Mouse (Mus musculus) spleen, adult 2 months (tissue): ENCODE measurements around the gene Folh1. TPM values are rescaled to one million over a fixed set of nuclear protein-coding genes. Genes with fewer than 3 reads are reported as not detected.
"Not testable (repeated sequence)": the region's sequence is repeated elsewhere in the genome, so short reads cannot be mapped to it uniquely, and the experiment has no call there.

ENCODE experiments used
- DNase-seq, 2 experiments: peaks; one replicate each; pipeline versions ENCODE4 v3.0.0 to v3.0.0-alpha.2; 2012 to 2021; ENCODE audit warnings: low spot score in 2 of 2, low read depth in 1 of 2
- H3K27ac ChIP-seq: fragments of 200-500 bp; 2 replicates; pipeline ENCODE4 v1.5.1; 2012; ENCODE audit warnings: low read length, inconsistent platforms; ENCODE audit not compliant: insufficient read depth
- H3K27me3 ChIP-seq: fragments of 200-500 bp; 2 replicates; pipeline ENCODE4 v1.6.1; 2012; ENCODE audit warnings: mild to moderate bottlenecking, moderate library complexity, low read length, inconsistent platforms; ENCODE audit not compliant: control insufficient read depth, insufficient read depth
- H3K36me3 ChIP-seq: fragments of 200-500 bp; 2 replicates; pipeline ENCODE4 v1.6.1; 2012; ENCODE audit warnings: mild to moderate bottlenecking, low read length, inconsistent platforms; ENCODE audit not compliant: control insufficient read depth, insufficient read depth
- H3K4me1 ChIP-seq: fragments of 200-500 bp; 2 replicates; pipeline ENCODE4 v1.6.1; 2011; ENCODE audit warnings: inconsistent platforms; ENCODE audit not compliant: control insufficient read depth, insufficient read depth, insufficient read length
- H3K4me3 ChIP-seq: fragments of 200-500 bp; 2 replicates; pipeline ENCODE4 v1.5.1; 2011; ENCODE audit warnings: mild to moderate bottlenecking, inconsistent platforms; ENCODE audit not compliant: insufficient read depth, insufficient read length; ENCODE audit errors: extremely low read depth
- CTCF ChIP-seq: fragments of 200-500 bp; IDR thresholded peaks from 2 replicates; pipeline ENCODE4 v1.5.1; 2011; ENCODE audit warnings: mild to moderate bottlenecking, inconsistent platforms; ENCODE audit not compliant: insufficient read depth, insufficient read length, insufficient replicate concordance; ENCODE audit errors: extremely low read depth
- POLR2A ChIP-seq: fragments of 200-500 bp; IDR thresholded peaks from 2 replicates; pipeline ENCODE4 v1.6.1; 2011; ENCODE audit warnings: low read depth, low read length, inconsistent platforms
- WGBS: fragments of 180-500 bp; shearing (Covaris S2); methylation state at CpG from one replicate; pipeline ENCODE4 v1.1.7; 2018; 5-methylcytosine and 5-hydroxymethylcytosine counted together
- polyA plus RNA-seq: library from polyadenylated mRNA; depleted of rRNA; stranded (reverse); fragments of >200 nt; gene quantifications from 2 replicates; pipeline ENCODE4 v1.2.3, GENCODE M21; 2012; rRNA removed

Gene Folh1
- 0.07 and 0.23 TPM in 2 replicates for polyA plus RNA-seq

DNA sequence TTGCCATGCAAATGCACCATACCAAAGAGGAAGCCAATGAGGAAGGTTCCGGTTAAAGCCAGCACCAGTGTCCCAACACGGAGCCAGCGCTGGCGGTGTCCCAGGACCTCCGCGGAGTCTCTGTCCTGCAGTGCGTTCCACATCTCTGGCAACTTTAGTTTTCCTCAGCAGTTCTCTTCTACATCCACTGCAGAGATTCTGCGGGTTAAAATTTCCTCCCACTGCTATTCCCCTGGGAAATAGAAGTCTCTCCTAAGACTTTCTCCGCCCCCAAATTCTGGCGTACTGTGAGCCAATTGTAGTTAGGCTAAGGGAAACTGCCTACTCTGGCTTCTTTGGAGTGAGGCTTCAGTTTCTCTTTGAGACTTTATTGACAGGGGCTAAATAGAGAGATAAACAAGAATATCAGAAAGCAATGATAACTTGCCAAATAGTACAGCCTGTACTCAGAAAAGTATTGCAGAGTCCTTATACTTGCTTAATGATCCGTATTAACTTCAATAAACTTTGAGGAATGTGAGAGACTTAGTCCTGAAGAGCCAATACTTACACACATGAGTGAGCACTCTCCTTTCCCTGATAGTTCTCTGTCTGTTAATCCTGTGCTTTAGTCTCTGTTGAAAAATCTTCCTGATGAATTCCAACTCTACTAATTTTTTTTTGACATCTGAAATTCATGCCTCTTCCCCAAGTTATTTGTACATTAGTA is at the start of gene Folh1:
TSS of gene Folh1 (minus strand) at position 327 of the 709 bp plus-strand sequence.
- TF ChIP-seq POLR2A (no peak), CTCF (no peak)
- no peak for DNase-seq
- Histone ChIP-seq H3K27ac (no peak within 1 kb of the TSS), H3K4me1 (no peaks in the 10 kb centered on the region), H3K27me3 (no peaks in the 10 kb centered on the region), H3K4me3 (no peak within 1 kb of the TSS), H3K36me3 (no peaks in the 10 kb centered on the region)
- WGBS: 17% methylated on average over 11 of the region's 11 CpGs

DNA sequence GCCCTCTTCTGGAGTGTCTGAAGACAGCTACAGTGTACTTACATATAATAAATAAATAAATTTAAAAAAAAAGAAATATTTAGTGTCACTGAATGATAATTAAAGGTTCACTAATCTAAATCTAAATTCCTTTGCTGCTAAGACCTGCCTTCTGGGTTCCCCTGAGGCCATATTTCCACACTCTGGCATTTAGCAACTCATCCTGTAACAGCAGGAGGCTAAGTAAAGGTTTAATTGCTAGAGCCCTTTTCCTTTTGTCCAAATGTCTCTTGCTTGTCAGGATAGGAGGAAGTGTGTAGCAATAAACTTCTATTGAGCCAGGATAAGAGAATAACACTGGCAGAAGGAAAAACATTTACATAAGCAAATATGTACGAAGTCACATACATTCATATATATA is 40.7 kb upstream of the Folh1 start:
- no peak for DNase-seq
- Histone ChIP-seq H3K4me1 (no peaks in the 10 kb centered on the region), H3K4me3 (no peak overlapping the region), H3K27ac (no peak overlapping the region), H3K36me3 (no peaks in the 10 kb centered on the region), H3K27me3 (no peaks in the 10 kb centered on the region)
- TF ChIP-seq CTCF: no peak
- no peak for TF ChIP-seq POLR2A
- 69% methylated on average over 1 of the region's 1 CpGs for whole genome bisulfite sequencing

DNA sequence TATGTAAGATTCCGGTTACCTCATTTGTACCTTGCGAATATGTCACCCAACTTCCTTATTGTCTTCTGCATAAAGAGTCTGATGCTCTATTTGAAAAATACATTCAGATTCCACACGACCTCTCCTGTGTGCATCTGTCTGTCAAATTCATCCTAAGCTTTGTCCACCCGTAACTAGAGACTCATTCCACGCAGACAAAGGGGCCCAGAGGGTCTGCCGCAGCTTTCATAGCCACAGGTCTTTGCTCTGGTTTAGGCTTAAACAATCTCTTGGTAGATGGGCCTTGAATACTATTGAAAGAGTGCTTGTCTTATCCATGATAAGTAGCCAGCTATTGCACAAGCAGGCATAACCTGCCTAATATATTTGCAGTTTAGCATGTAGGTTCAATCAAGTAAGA is 40.0 kb upstream of the Folh1 start:
- DNase-seq: not testable (repeated sequence)
- 80% methylated on average over 6 of the region's 6 CpGs for whole genome bisulfite sequencing

DNA sequence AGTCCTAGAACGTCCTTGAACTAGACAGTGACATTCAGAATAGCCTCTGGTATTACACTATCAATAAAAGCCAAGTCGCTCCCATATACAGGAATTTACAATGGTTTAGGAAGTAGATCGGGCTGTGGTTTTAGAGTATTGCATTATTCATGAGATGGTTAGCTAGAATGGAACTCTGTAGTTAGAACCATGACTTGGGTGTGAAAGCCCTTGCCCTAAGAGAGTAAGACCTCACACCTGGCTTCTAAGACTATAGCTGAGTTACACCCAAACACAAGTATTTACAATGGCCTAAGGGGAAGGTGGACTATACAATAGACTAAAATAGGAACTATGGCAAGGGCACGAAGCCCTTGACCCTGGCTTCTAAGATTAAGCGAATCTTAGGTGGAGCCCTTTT is 39.5 kb upstream of the Folh1 start:
- not testable (repeated sequence) for H3K27ac ChIP-seq, H3K36me3 ChIP-seq, H3K4me1 ChIP-seq, H3K4me3 ChIP-seq, H3K27me3 ChIP-seq, DNase-seq
- WGBS: 88% methylated on average over 5 of the region's 5 CpGs

More for the DNA sequence above, 40.0 kb upstream of the Folh1 start:
- not testable (repeated sequence) for H3K36me3 ChIP-seq, H3K27ac ChIP-seq, H3K27me3 ChIP-seq, H3K4me3 ChIP-seq, H3K4me1 ChIP-seq

DNA sequence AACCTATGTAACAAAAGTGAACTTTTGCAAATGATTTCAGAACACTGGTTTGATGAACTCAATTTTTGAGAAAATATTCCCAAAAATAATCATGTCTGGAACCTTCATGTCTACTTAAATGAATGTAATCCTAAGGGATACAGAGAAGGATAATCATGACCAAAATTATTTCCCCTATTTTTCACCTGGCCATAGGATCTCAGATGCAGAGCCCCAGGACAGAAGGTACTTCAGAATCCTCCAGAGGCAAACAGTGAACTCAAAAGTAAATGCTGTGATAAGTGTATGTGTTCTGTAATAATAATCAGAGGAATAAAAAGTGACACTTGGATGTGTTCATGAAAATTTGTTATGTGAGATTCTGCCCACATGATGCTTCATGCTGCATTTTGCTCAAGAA is 19.0 kb upstream of the Folh1 start, which contains the start of gene Vmn2r77:
TSS of gene Vmn2r77 (plus strand) at position 301 of the 400 bp plus-strand sequence.
- no peak within 1 kb of the TSS for H3K27ac ChIP-seq
- H3K36me3 ChIP-seq: no peaks in the 10 kb centered on the region
- no peaks in the 10 kb centered on the region for H3K27me3 ChIP-seq
- no peak within 1 kb of the TSS for H3K4me3 ChIP-seq
- TF ChIP-seq POLR2A (no peak), CTCF (no peak)
- H3K4me1 ChIP-seq: no peaks in the 10 kb centered on the region
- no peak for DNase-seq

DNA sequence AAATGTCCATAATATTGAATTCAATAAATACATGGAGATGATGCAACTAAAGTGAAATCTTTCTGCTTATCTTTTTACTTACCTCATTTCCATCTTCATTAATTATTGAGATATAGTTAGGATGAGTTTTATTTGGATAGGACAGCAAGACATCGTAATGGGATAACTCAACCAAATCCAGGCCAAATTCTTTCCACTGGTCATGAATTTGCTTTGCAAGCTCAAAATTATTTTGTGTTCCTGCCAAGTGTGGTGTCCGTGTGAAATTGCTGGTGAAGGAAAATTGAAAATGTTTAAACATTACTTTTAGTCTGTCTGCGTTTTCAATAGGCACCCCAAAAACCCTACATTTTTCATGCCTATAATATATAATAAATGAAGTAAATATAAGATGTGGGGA is 4.1 kb downstream of the Folh1 start:
- WGBS: 87% methylated on average over 3 of the region's 3 CpGs
- DNase-seq: no peak
- Histone ChIP-seq H3K4me3 (no peak overlapping the region), H3K4me1 (no peaks in the 10 kb centered on the region), H3K27me3 (no peaks in the 10 kb centered on the region), H3K27ac (no peak overlapping the region), H3K36me3 (no peaks in the 10 kb centered on the region)
- TF ChIP-seq POLR2A: no peak
- no peak for TF ChIP-seq CTCF

DNA sequence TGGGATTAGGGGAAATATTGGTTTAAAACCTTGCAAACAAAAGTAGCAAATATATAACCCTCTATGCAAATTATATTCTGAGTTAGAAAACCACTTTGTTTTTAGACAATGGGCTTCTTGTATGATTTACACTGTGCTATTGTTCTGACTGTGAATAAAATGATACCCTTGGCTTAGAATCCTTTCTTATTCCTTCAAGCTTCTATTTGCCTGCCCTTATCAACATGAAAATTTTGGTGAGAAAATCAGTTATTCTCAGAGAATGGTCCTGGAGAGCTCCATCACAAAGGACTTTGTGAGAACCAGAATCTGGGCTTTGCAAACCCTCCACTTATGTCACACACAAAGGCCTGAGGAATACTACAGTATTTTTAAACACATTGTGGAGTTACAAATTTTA is 11.1 kb downstream of the Folh1 start:
- Histone ChIP-seq H3K27ac (no peak overlapping the region), H3K27me3 (no peaks in the 10 kb centered on the region), H3K4me1 (no peaks in the 10 kb centered on the region), H3K36me3 (no peaks in the 10 kb centered on the region), H3K4me3 (no peak overlapping the region)
- DNase-seq: no peak
- TF ChIP-seq POLR2A (no peak), CTCF (no peak)
